Mouse (Mus musculus) B cell, adult 62 days (primary cell): ENCODE measurements around the gene Rbak. TPM values are rescaled to one million over a fixed set of nuclear protein-coding genes. Genes with fewer than 3 reads are reported as not detected.

Experiments
- total RNA-seq: library from RNA; stranded (reverse); gene quantifications from 4 replicates; pipeline ENCODE4 v1.2.4, GENCODE M21; 2023

Gene Rbak
- 11.2 to 13.6 TPM (median 12.1 TPM) in 4 replicates for total RNA-seq

DNA sequence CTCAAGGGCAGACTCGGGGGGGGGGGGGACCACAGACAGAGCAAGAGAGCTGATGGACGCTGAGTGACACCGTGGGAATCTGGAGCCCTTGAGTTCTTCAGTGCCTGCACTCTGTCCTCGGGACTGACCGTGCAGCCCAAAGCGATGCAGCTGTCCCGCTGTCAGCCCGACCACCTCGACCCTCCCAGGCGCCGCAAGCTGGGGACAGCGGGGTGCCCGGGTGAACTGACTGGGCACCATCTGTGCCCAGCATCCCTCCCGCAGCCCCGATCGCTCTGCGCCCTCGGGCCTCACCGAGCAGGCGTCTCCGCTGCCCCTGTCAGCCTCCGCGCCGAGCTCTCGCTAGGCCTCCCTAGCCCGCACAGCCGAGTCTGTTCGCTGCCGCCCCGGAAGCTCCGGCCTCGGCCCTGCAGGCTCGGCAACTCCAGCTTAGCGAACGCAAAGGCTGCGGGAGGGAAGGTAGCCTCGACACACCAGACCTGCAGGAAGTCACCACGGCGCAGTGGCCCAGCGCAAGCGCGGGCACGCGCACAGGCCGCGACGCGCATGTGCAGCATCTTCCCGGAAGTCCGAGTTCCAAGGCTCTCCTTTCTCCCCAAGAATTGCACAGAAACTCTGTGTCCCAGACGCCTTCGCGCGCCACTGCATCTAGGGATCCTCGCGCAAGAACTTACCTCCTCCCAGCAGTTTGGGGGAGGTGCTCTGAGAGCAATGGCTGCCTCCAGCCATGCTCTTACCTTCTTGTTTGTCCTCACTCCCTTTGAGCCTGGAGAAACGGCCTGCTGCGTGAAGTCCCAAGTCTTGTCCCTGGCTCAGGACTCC, at the start of gene Rbak, which contains the start of gene Spdye4b:
Gene Rbak (minus strand): TSS at position 521 of the 822 bp plus-strand sequence.
Gene Spdye4b (plus strand): TSS at position 763 of the 822 bp plus-strand sequence.

DNA sequence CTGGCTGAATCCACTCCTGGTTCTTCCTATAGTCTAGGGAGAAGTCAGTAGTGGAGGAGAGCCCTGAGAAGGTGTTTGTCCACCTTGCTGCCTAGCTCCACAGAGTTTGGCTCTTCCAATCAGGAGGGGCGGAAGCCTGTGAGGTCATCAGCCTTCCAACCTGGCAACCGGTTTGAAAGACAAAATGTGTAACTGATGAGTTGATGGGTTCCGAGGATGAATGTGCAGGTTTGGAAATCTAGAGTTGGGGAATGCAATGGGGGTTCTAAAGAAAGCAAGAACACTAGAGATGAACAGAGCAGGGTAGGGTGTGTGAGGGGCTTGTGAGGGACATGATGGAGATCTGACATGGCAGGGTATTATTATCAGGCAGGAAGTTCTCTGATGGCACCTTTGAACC, 46.2 kb upstream of the Rbak start, which contains the start of gene Spdye4a:
Gene Spdye4a (minus strand): TSS at position 101 of the 400 bp plus-strand sequence.

DNA sequence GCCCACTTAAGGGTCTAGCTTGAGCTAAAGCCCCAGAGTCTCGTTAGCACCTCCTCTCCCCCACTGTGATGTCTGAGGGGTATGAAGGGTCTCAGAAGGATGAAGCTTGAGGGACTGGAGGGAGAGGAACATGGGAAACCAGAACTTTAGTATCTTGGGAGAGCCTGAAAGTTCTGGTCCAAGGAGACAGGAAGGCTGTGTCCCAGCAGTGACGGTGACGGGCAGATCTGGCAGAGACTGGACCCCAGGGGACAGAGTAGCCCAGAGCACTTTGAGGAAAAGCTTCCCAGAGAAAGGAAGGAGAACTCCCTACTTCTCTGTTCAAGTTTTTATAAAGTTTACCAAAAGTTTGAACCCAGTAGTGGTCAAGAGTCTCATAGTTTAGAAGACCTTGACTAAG, 33.1 kb downstream of the Rbak start, which contains the start of gene Olfr718-ps1:
Gene Olfr718-ps1 (minus strand): TSS at position 101 of the 400 bp plus-strand sequence.

Other genes starting within 250 kb of the Rbak start
- 1.1 to 1.5 TPM (median 1.4 TPM) in 4 replicates for gene Fscn1, start 220.4 kb downstream of the Rbak start, total RNA-seq
- 112 to 125 TPM (median 123 TPM) in 4 replicates for gene Rnf216, start 67.8 kb downstream of the Rbak start, total RNA-seq
- 0.32 to 0.36 TPM (median 0.34 TPM) in 3 of 4 replicates, not detected in the other for gene Olfr718-ps1, start 33.2 kb downstream of the Rbak start, total RNA-seq
- 0.35 TPM in 1 of 4 replicates, not detected in the others for gene Spdye4b, start 242 bp upstream of the Rbak start, total RNA-seq
- gene Spdye4a, start 46.1 kb upstream of the Rbak start, total RNA-seq: not detected in 4 replicates
- 20.4 to 32.5 TPM (median 24.3 TPM) in 4 replicates for gene Zfp12, start 54.4 kb upstream of the Rbak start, total RNA-seq
- gene Zfp316, start 89.2 kb upstream of the Rbak start, total RNA-seq: 7.2 to 8.5 TPM (median 7.2 TPM) in 4 replicates
- gene Zfp853, start 112.8 kb upstream of the Rbak start, total RNA-seq: 0.61 to 1.0 TPM (median 0.91 TPM) in 4 replicates
- gene E130309D02Rik, start 134.6 kb upstream of the Rbak start, total RNA-seq: 33.5 to 37.9 TPM (median 35.2 TPM) in 4 replicates
- 61.1 to 63.7 TPM (median 61.6 TPM) in 4 replicates for gene Zdhhc4, start 148.5 kb upstream of the Rbak start, total RNA-seq
- gene Grid2ip, start 176.6 kb upstream of the Rbak start, total RNA-seq: not detected in 4 replicates
- gene Kdelr2, start 223.1 kb upstream of the Rbak start, total RNA-seq: 25.7 to 33.5 TPM (median 32.4 TPM) in 4 replicates